Mouse (Mus musculus) mouse trophoblast stem cell (cell line): Measurements from ENCODE around the gene Arid3c.

Source experiments
- in situ Hi-C, 2 experiments: fragments of 300-500 bp; cut with MseI, MboI; formaldehyde crosslinking; loops; 2 replicates in 1 of 2; 3 replicates in 1 of 2; pipeline ENCODE4 v1.15.1; 2025

The Arid3c gene

DNA sequence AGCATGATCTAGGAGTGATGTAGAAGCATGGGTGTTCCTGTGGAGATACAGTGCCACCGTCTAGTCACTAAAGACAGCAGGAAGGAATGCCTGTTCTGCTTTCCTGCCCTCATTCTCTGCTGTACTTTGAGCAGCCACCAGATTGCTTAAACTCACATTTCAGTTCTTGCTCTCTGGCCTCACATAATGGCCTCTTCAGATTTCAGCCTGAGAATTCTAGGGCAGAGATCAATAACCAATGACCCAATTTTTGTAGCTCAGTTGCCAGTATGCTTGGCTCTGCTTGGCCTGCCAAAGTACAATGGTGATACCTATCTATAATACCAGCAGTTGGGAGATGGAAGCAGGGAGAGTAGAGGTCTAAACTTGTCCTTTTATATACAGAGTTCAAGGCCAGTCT lies 14.1 kb upstream of the Arid3c start:
- in situ Hi-C loops: no loop called here

DNA sequence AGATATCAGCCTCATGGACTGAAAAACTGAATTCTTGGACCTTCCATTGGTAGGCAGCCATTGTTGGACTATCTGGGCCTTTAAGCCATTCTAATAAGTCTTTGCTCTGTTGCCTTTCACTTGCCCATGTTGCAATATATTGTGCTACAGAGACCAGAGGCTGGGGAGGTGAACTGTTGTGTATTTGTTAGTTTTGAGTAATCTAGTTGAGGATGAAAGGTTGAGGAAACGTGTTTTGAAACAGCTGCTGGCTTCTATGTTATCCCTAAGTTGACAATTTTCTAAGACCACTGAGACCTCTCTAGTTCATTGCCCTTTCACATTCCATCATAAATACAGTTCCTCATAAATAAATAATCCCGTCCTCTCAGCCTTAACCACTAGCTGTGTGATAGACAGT lies 13.2 kb upstream of the Arid3c start:
- in situ Hi-C loops: no loop called here

DNA sequence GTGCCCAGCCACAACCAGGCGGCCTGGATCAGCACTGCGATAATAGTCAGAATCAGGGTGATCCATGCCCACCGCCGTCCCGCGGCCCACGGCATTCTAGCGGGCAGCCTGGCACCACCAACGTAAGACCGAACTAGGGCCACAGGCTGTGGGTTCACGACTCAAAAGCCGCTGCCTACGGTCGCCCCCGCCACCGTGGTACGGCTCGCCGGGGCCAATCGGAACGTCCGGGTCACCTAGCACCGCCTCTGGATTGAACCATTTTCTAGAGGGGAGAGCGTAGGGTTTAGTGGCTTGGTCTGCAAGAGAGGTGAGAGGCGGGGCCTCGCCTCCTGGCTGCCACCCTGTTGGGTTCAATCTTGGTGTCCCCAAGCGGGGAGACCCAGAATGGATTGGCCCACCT lies 10.2 kb upstream of the Arid3c start:
- in situ Hi-C loops: no loop called here

DNA sequence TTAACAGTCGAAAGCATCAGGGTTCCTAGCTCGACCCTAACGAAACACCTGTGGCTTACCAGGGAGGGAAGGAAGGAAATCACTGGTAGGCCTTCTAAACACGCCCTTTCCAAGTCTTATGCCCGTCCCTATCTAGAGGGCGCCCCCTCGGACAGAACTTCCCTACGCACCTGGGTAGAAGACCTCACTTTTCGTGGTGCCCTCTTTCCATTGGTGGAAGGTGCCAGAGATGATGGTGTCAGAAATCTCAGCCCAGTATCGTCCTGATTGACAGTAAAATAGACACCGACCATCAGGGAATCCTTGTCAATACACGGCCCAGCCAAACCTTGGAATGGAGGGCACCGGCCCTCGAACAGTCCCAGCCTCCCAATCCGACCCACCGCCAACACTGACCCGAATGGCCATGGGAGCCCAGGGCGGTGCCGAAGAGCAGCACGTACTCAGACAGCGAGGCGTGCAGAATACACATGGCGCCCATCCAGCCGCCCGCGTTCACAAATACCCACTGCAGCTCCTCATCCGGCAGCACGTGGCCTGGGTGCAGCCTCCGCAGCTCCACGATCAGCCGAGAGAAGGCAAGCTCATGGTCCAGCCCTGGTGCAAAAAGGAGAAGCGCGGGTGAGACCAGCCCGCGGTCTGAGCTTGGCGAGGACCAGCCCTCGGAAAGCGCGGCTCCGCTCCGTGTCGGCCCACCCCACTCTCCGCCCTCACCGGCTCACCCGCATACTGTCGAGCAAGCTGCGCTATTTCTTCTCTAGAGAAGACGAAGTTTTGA lies 9.6 kb upstream of the Arid3c start:
- in situ Hi-C loops: no loop called here

DNA sequence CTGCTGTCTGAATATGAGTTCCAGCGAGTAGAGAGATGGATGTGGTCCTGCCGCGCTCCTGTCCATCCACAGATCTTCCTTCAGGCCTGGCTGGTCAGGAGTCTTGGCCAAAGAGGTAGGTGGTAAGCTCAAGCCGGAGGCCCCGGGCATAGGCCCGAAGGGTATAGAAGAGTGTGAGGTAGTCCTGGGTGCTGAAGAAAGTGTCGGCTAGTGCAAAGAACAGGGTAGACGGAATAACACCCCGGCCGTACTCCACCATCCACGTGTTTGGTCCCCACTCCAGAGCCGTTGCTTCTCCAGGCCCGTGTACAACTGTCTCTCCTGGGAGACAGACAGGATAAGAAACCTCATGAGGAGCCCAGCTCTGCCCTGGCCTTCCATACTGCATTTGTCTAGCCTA lies 8.3 kb upstream of the Arid3c start:
- in situ Hi-C loops: no loop called here

DNA sequence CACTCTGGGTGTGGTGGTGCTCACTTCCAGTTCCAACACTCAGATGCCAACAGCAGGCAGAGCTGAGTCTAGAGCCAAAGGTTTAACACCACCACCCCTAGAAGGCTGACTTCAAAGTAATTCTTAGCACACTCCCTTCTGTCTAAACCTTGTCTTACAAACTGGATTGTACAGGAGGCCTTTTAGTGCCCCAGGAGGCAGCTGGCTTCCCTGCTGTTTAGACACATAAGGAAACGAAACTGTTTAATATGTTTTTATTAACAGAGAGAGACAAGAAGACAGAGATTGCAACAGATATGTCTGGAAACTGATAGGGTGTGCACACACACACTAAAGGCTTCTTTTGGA lies 7.3 kb upstream of the Arid3c start:
- in situ Hi-C loops: no loop called here

DNA sequence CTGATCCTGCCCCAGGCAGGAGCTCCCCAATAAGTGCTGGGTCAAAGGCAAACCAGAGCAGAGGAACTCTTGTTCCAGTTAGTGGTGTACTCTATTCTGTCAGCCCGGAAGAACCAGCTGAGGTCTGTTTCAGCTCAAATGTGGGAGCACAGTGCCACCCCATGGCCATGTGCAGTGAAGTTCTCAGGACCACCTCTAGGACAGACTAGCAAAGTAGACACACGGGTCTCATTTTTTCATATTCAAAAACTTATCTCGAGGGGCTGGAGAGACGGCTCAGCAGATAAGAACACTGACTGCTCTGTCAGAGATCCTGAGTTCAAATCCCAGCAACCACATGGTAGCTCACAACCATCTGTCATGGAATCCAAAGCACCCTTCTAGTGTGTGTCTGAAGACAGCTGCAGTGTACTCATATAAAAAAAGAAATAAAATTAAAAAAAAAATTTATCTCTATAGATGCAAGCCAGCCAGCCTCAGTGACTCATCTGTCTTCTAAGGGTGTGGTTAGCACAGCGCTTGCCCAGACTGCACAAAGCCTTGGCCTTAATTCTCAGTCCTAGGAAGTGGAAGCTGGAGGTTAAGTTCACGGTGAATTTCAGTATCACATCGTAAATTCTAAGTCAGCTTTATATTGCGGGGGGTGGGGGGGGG lies 6.8 kb upstream of the Arid3c start:
- in situ Hi-C loops: no loop called here

DNA sequence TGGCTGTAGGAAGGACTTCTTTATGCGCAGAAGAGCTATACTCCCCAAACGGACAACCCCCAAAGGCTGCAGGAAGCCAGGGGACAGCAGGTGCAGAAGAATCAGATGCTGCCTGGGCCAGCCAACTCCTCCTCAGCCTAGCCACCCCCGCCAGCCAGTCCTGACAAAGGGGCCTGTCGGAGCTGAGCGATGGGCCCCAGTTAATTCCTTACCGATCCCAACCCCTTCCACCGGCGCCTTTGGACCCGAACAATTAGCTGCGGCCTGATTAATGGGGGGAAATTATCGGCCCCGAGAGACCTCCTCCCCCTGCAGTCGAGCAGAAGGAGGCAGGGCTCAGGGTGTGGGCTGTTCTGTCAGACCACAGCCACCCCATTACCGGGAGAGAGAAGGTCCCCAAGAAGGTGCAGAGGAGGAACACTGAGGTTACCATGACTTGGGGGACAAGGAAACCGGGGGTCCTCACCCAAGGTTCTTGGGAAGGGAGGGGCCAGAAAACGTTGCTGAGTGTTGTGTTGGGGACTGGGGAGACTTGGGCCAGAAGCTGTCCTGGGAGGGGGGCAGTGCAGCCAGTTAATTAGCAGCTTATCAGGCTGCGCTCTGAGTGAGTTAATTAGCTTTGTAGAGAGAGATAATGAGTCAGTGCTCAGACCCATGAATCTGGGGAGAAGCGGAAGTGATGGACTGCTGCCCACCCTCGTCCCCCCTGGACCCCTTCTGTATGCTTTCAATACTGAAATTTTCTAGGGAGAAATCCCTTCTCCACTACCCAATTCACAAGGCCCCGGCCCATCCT lies 3.9 kb downstream of the Arid3c start:
- in situ Hi-C loops: no loop called here

DNA sequence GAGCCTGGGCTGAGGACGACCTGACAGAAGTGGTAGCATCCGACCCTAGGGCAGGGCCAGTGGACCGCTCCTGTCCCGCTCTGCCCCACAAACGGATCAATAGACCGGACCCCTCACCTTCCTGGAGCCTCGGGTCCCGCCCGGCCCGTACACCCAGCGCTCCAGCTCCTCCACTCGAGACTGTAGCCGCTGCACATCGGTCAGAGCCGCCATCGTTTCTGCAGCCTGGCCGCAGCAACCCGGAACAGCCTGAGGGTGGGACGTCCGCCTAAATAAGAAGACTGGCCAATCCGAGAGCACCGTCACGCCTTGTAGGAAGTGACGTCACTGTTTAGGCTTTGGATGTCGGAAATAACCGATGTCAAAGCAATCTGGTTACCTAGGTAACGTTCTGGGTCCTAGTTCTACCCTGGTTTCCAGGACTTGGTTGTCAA lies 8.0 kb downstream of the Arid3c start, which contains the start of gene Dctn3:
Dctn3 (minus strand) TSS at position 253 of the 434 bp plus-strand sequence.
- in situ Hi-C loops: no loop called here

DNA sequence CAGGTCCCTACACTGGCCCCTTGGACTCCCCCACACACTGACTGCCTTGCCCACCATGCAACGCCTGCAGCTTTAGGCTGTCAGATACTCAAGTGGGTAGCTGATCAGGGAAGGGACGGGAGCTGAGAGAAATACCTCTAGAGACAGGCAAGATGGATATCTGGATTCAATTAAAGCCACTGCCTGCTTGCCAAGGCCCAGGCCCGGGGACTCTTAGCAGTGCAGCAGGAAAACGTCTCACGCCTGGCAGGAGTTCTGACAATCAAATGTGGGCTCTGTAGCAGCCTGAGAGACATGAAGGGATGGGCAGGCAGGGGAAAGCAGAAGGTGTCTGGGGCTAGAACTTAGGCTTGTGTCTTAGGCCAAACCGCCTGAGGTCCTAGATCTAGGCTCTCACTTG lies 14.1 kb downstream of the Arid3c start:
- in situ Hi-C loops: no loop called here

DNA sequence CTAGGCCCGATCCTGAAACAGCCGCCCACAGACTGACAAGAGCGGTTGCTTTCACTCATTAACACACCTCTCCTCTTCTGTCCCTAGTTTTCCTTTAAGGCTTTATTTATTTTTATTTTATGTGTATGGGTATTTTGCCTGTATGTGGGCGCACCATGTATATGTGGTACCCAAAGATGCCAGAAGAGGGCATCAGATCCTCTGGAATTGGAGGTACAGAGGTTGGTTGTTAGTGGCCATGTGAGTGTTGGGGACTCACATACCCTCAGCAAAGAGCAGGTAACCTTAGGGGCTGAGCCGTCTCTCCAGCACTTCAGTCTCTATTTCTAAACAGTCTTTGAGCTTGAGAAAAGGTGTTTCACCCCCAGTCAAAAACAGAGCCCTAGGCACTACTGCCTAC lies 15.3 kb downstream of the Arid3c start:
- in situ Hi-C loops: no loop called here

DNA sequence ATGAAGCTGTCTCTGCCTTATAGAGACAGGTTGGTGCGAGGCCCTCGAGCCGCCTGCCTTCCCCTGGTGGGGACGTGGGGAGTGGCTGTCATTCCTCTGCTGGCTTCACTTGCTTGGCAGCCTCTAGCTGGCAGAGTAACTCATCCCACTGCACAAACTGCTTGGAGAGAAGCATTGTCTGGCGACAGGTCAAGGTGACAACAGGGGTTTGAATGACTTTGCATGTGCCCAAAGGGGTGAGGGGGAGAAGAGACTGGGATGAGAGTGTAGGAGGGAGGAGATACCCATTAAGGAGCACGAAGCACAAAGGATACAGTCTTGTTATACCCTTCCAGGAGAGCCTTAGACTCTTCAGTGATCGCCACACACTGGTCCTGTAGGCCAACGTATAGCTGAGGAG lies 15.9 kb downstream of the Arid3c start:
- in situ Hi-C loops: no loop called here

DNA sequence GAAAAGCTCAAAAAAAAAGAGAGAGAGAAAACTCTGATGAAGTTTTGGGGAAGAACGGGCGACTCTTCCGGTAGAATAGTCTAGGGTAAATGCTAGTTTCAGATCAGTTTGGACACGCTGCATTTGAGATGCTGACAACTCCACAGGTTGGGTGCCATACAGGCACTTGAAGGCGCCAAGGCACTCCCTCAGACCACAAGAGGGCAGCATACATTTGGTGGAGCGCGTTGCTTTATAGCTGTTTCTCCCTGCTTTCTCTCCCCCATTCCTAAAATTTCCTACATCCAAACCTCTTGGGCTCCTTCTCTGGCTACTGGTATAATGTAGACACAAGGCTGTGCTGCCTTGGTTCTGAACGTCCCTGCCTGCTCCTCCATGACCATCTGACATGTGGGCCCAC lies 16.7 kb downstream of the Arid3c start:
- in situ Hi-C loops: no loop called here

DNA sequence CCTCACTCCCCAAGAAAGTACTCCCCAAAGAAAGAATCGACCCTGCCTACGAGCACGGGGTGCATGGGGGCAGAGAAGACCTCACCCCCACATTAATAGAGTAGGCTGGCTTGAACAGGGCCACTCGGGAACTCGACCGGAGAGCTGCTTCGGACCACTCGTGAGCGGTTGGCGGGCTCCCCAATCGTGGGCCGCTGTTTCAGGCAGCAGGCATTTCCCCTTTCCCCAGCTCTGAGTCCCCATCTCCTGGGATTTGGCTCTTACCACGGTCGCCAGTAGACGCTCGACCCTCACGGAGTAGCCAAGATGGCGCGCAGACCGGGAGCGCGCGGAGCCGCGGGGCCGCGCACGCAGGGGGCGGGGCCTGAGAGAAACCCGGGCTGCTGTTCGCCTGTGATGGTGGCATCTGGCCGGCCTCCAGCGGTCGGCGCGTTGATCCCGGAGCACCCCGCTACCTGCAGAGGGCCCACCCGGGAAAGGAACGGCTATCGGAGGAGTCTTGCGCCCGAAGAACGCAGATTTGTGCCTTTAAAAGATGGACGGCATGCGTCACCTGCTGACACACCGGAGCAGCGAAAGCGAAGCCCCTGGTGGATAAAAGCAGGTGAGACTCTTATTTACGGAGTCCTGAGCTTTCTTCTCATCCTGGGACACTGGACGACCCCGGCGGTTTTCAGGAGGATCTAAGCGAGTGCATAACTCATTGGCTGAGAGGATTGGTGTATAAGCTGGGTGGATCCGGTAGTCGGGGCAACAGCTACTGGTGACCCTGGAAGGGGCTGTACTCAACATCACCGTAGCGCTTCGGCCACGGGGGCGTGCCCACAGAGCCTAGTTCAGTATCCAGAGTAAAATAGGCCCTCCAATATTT lies 17.5 kb downstream of the Arid3c start, which contains the start of gene Rpp25l:
Rpp25l (minus strand) TSS at position 338 of the 871 bp plus-strand sequence.
- in situ Hi-C loops: no loop called here

DNA sequence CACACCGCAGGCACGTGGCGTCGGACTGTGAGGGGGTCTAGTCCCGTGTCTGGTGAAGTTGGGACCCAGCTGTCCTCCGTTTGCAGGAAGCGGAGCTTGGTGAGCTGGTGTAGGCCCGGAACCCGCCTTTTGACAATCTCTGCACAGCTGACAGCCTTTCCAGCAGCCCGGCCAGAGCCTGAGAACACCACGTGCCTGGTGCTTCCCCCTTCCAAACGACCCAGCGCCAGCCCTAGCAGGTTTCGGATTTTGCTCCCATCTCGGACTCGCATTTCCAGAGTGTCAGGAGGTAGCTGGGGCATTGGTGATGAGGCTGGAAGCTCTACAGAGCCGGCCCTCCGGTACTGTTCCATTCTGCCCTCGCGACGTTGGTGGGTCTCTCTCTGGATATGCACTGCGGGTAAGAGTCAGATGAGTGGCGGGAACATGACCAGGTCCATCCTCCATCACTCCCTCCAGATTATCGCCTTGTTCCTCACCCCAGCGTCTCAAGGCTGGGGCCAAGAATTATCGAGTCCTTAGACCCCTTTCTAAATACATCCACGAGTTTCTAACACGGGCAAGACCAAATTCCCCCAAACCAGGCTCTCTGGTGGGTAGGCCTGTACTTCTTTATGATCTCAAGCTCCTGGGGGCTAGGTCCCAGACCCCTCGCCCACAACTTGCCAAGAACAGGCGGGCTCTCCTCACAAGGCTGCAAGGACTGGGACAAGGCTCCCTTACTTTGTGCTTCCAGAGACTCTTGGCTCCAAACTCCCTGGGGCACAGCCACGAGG lies 18.3 kb downstream of the Arid3c start:
- in situ Hi-C loops: no loop called here

DNA sequence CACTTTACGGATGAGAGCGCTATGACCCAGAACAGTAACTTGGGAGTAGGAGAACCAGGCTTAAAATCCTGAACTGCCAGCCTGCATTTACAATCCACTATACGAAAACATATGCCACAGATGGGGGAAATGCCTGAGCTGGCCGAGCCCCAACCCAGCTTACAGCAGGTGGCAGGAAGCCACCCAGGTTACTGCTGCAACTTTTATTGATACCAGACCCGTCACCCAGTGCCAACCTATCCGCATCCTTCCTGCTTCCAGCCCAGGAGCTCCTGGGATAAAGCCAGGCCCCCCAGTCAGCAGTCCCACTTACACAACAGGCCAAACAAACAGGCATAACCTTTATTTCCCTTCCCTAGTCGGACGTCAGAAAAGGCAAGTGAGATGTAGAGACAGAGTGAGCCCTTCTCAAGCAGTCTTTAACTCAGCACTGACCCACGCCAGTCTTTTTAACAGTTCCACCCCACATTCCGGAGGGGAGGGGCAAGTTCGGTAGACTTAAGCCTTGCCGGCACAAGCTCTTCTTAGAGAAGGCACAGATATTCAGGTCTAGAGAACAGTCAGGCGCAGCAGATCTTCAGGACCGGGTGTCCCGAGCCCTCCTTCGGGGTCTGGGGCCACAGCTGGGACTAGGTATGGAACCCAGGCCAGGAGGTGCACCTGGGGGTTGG lies 19.1 kb downstream of the Arid3c start:
- in situ Hi-C loops: no loop called here

DNA sequence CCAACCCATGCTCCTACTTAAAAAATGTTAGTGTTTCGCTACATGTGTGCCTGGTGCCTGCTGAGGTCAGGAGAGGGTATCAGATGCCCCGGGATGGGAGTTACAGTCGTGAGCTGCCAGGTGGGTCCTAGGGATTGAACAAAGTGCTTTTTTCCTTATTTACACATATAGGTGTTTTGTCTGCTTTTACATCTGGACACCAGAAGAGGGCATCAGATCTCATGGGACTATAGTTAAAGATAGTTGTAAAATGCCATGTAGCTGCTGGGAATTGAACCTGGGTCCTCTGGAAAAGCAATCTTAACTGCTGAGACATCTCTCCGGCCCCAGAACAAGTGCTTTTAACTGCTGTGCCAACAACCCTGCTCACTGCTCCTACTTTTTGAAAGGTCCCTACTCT lies 20.7 kb downstream of the Arid3c start:
- in situ Hi-C loops: no loop called here

DNA sequence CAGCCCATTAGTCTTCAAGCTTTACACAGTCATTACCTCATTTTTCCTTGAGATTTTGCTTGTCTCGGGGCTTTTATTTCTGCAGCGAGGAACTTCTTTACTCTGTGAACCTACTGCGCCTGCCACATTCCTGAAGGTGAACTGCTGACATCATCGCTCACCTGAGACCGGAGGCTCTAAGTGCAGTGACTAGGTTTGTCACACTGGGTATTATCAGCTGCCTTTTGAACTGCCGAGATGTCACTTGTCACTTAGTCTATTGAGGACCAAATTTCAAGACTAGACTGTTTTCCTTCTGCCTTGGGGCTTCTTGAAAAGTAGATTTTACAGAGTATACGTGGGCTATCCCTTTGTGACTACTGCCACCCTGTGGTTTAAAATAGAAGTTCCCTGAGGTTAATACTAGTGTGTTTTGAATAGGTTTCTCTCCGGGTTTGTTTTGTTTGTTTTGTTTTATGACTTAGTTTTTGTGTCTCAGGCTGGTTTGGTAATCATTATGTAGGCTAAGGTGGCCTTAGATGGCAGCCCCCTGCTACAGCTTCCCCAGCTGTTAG lies 22.7 kb downstream of the Arid3c start:
- in situ Hi-C loops: loop anchor here (5.0 to 10.0 kb wide), 2 partner anchors 51 to 153 kb away; no protein-coding TSS in a partner anchor

DNA sequence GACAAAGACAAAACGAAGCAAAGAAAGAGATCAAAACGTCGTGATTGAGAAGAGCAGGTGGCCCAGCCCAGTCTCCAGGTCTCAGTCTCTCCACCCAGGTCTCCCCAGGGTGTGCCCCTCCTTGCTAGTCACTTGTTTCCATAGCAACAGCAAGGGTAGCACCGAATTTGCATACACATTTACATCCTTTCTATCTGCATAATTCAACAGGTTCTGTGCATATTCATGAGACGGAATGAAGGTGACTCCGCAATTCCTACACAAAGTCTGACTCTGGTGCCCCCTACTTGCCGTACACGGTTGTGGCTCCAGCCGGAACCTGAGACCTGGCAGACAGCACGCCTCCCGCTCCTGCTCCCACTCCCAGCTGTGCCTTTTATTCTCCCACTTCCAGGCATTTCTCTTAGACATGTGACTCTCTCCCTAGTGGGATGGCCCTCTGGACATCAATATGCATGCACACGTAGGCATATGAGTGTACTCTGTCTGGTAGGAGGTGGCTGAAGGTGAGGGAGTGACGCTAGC lies 23.9 kb downstream of the Arid3c start:
- in situ Hi-C loops: loop anchor here (5.0 to 10.0 kb wide), 2 partner anchors 50 to 152 kb away; no protein-coding TSS in a partner anchor
